Mouse (Mus musculus) embryonic facial prominence, embryonic 11.5 days (tissue): ENCODE data around the gene Kifc1. TPM values are rescaled to one million over a fixed set of nuclear protein-coding genes. Genes with fewer than 3 reads are reported as not detected.
"Not testable (repeated sequence)": the region's sequence is repeated elsewhere in the genome, so short reads cannot be mapped to it uniquely, and the experiment has no call there.

Experiments
- ATAC-seq: fragments of 200-750 bp; cut with Nextera tagmentation; replicated peaks from 2 replicates; pipeline ENCODE4 v1.8.0; 2017; ENCODE audit warnings: low read depth; ENCODE audit not compliant: insufficient number of reproducible peaks, low FRiP score, low TSS enrichment
- DNase-seq: peaks from one replicate; pipeline ENCODE4 v3.0.0-alpha.2; 2015; ENCODE audit warnings: low spot score
- H3K27ac ChIP-seq: fragments of 300-500 bp; sonication (generic); replicated peaks from 2 replicates; pipeline ENCODE4 v1.5.1; 2014; ENCODE audit warnings: mild to moderate bottlenecking, low read depth, low read length, control low read depth
- H3K27me3 ChIP-seq: fragments of 300-500 bp; sonication (generic); 2 replicates; pipeline ENCODE4 v1.6.1; 2014; ENCODE audit warnings: mild to moderate bottlenecking, low read length, moderate library complexity, mixed read lengths; ENCODE audit not compliant: control insufficient read depth, insufficient read depth
- H3K36me3 ChIP-seq: fragments of 300-500 bp; sonication (generic); replicated peaks from 2 replicates; pipeline ENCODE4 v1.6.1; 2014; ENCODE audit warnings: low read depth, mild to moderate bottlenecking, low read length, moderate library complexity, mixed read lengths; ENCODE audit not compliant: control insufficient read depth, insufficient read depth
- H3K4me1 ChIP-seq: fragments of 300-500 bp; sonication (generic); 2 replicates; pipeline ENCODE4 v1.6.1; 2014; ENCODE audit warnings: low read length, mixed read lengths; ENCODE audit not compliant: control insufficient read depth, insufficient read depth
- H3K4me2 ChIP-seq: fragments of 300-500 bp; sonication (generic); 2 replicates; pipeline ENCODE4 v1.6.1; 2014; ENCODE audit warnings: low read depth, mild to moderate bottlenecking, control low read depth, low read length, moderate library complexity
- H3K4me3 ChIP-seq: fragments of 300-500 bp; sonication (generic); 2 replicates; pipeline ENCODE4 v1.5.1; 2014; ENCODE audit warnings: low read depth, low read length, control low read depth
- H3K9ac ChIP-seq: fragments of 300-500 bp; sonication (generic); replicated peaks from 2 replicates; pipeline ENCODE4 v1.6.1; 2014; ENCODE audit warnings: mild to moderate bottlenecking, control low read depth, low read length
- H3K9me3 ChIP-seq: fragments of 300-500 bp; sonication (generic); replicated peaks from 2 replicates; pipeline ENCODE4 v1.6.1; 2016; ENCODE audit warnings: mild to moderate bottlenecking, low read length, inconsistent platforms, mixed read lengths; ENCODE audit not compliant: control insufficient read depth
- WGBS: fragments of 180-500 bp; shearing (Covaris S2); extraction: QIAGEN DNeasy Blood & Tissue Kit; methylation state at CpG from one replicate; pipeline ENCODE4 v1.1.7; 2014; 5-methylcytosine and 5-hydroxymethylcytosine counted together
- polyA plus RNA-seq: library from polyadenylated mRNA; unstranded; fragments of >200 nt; fragmentation: Nextera tagmentation; extraction: Ambion mirVana; gene quantifications from 2 replicates; pipeline ENCODE4 v1.2.1, GENCODE M21; 2014

The Kifc1 gene
- polyA plus RNA-seq, 1 experiment from 2014 or later: 9.4 TPM

- Histone ChIP-seq H3K4me1 (no peaks in the 10 kb centered on the region), H3K9me3 (no peaks in the 10 kb centered on the region), H3K4me3 (no peak overlapping the region), H3K4me2 (no peak overlapping the region), H3K27ac (no peak overlapping the region), H3K27me3 (no peaks in the 10 kb centered on the region; the same call in 1 of the 2 replicates), H3K36me3 (no peaks in the 10 kb centered on the region), H3K9ac (no peak overlapping the region)
- ATAC-seq: no peak
- 78% methylated on average over 7 of the region's 7 CpGs for WGBS
- no peak for DNase-seq
Measured at GRCm38 (mm10) chr17:33902491-33902890, 12.0 kb upstream of the Kifc1 start.

DNA sequence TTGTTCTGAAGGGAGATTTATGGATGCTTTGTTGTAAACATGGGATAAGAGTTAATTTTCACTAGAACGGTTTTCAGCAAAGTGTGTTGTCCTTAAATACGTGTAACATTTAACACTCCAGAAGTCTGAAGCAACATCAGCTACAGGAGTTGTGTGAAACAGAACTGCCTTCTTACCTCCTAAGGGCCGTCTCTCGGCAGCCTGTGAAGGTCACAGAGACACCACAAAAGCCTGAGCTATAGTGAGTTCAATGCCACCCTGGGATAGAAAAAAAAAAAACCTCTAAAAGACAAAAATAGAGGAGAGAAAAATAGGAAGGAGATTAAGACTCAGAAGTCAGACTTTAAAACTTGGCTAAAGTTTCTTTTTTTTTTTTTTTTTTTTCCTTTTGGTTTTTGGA lies 11.6 kb upstream of the Kifc1 start:
- H3K4me2 ChIP-seq: no peak overlapping the region
- H3K4me1 ChIP-seq: no peaks in the 10 kb centered on the region
- no peak overlapping the region for H3K9ac ChIP-seq
- H3K27me3 ChIP-seq: no peaks in the 10 kb centered on the region; the same call in 1 of the 2 replicates
- WGBS: 85% methylated on average over 4 of the region's 4 CpGs
- H3K27ac ChIP-seq: no peak overlapping the region
- DNase-seq (no peak), ATAC-seq (no peak)
- no peaks in the 10 kb centered on the region for H3K9me3 ChIP-seq
- no peaks in the 10 kb centered on the region for H3K36me3 ChIP-seq
- H3K4me3 ChIP-seq: no peak overlapping the region

- no peak for DNase-seq
- WGBS: 61% methylated on average over 4 of the region's 4 CpGs
Measured at GRCm38 (mm10) chr17:33901653-33902052, 11.2 kb upstream of the Kifc1 start.

GRCm38 (mm10) chr17:33900989-33901314 lies 10.5 kb upstream of the Kifc1 start:
- DNase-seq (no peak), ATAC-seq (no peak)
- H3K4me2 ChIP-seq: no peak overlapping the region
- H3K27ac ChIP-seq: no peak overlapping the region
- no peak overlapping the region for H3K9ac ChIP-seq
- no peak overlapping the region for H3K4me3 ChIP-seq
- H3K9me3 ChIP-seq: no peaks in the 10 kb centered on the region
- 81% methylated on average over 4 of the region's 4 CpGs for WGBS
- H3K4me1 ChIP-seq: no peaks in the 10 kb centered on the region
- H3K36me3 ChIP-seq: no peaks in the 10 kb centered on the region
- H3K27me3 ChIP-seq: no peaks in the 10 kb centered on the region

More at GRCm38 (mm10) chr17:33901653-33902052, 11.2 kb upstream of the Kifc1 start:
- ATAC-seq: no peak
- Histone ChIP-seq H3K4me3 (no peak overlapping the region), H3K4me1 (no peaks in the 10 kb centered on the region), H3K9me3 (no peaks in the 10 kb centered on the region), H3K27ac (no peak overlapping the region), H3K9ac (no peak overlapping the region), H3K36me3 (no peaks in the 10 kb centered on the region), H3K4me2 (no peak overlapping the region), H3K27me3 (no peaks in the 10 kb centered on the region)

- H3K9me3 ChIP-seq: no peaks in the 10 kb centered on the region
- no peak overlapping the region for H3K4me3 ChIP-seq
- no peak overlapping the region for H3K27ac ChIP-seq
- H3K4me1 ChIP-seq: no peaks in the 10 kb centered on the region
- no peak overlapping the region for H3K9ac ChIP-seq
- ATAC-seq (no peak), DNase-seq (no peak)
- no peak overlapping the region for H3K4me2 ChIP-seq
- H3K27me3 ChIP-seq: no peaks in the 10 kb centered on the region
- WGBS: 69% methylated on average over 7 of the region's 7 CpGs
- H3K36me3 ChIP-seq: no peaks in the 10 kb centered on the region
Measured at GRCm38 (mm10) chr17:33900281-33900988, 10.0 kb upstream of the Kifc1 start.

GRCm38 (mm10) chr17:33899642-33900041 lies 9.2 kb upstream of the Kifc1 start:
- Histone ChIP-seq H3K27me3 (no peaks in the 10 kb centered on the region), H3K4me1 (no peaks in the 10 kb centered on the region), H3K9ac (no peak overlapping the region), H3K4me2 (no peak overlapping the region), H3K36me3 (no peaks in the 10 kb centered on the region), H3K27ac (no peak overlapping the region), H3K4me3 (no peak overlapping the region), H3K9me3 (no peaks in the 10 kb centered on the region)
- DNase-seq: no peak
- 79% methylated on average over 4 of the region's 4 CpGs for WGBS
- no peak for ATAC-seq

DNA sequence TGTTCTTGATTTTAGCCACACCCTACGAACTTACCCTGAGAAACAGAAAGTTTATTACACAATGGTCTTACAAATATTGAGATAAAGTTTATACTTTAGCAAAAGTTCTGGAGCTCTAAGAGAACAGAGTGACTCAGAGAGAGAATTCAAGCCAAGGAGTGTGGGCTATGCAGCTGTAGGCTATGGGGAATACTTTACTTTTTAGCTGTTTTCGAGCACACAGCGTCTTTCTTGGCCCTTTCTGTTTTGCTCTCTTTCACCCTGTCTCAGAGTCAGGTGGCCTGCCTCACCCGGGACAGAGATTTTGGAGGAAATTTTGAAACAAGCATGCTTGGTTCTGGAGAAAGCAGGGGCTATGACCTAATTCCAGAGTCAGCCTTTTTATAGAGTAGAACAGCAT lies 7.7 kb upstream of the Kifc1 start:
- not testable (repeated sequence) for H3K36me3 ChIP-seq

GRCm38 (mm10) chr17:33897114-33897794 lies 6.8 kb upstream of the Kifc1 start:
- Histone ChIP-seq H3K4me1 (no peaks in the 10 kb centered on the region), H3K36me3 (no peaks in the 10 kb centered on the region), H3K9me3 (no peaks in the 10 kb centered on the region), H3K4me2 (no peak overlapping the region), H3K27me3 (no peaks in the 10 kb centered on the region), H3K9ac (no peak overlapping the region), H3K27ac (no peak overlapping the region), H3K4me3 (no peak overlapping the region)
- peak; percentile 79 for DNase-seq
- WGBS: 43% methylated on average over 6 of the region's 6 CpGs
- no peak for ATAC-seq

More for the DNA sequence above, 7.7 kb upstream of the Kifc1 start:
- not testable (repeated sequence) for H3K4me2 ChIP-seq, H3K4me3 ChIP-seq, H3K9ac ChIP-seq, ATAC-seq, H3K9me3 ChIP-seq, H3K4me1 ChIP-seq, H3K27ac ChIP-seq, H3K27me3 ChIP-seq, DNase-seq
- 84% methylated on average over 4 of the region's 4 CpGs for WGBS
